Mouse (Mus musculus) E14TG2a.4 (cell line): ENCODE measurements around the gene Tekt5.

Source experiments
- CTCF ChIP-seq: conservative IDR thresholded peaks from 2 replicates; pipeline ENCODE4 v1.5.1; 2014; ENCODE audit warnings: low read length
- POU5F1 ChIP-seq: IDR thresholded peaks from 2 replicates; pipeline ENCODE4 v1.6.1; 2014; ENCODE audit warnings: low read length, borderline replicate concordance

DNA sequence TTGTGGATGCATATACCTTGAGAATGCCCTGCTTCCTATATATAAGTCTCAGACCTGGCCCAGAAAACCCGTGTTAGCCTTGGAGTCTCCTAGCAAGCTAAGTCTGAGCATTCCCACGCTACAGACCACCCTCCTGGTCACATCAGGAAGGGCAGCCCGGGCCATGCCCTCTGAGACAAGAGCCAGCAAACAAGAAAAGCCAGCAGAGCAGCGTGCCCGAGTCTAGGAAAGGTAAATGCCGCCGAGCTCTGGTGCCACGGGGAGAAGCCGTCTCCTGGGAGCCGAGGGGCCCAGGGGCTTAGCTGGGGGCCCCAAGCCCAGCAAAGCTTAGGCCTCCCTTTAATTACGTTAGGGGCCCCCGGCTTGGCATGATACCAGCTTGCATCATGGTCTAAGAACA, 10.0 kb downstream of the Tekt5 start:
- no peak for TF ChIP-seq CTCF
- TF ChIP-seq POU5F1, result no peak
